Mouse (Mus musculus): ENCODE results near the gene Cmip. TPM values are rescaled to one million over a fixed set of nuclear protein-coding genes. Genes with fewer than 3 reads are reported as not detected.

Cmip gene
- polyA plus RNA-seq, 1 experiment: 17.3 TPM

GRCm38 (mm10) chr8:117287966-117288365 lies 31.1 kb downstream of the Cmip start:
- H3ac ChIP-seq (ENCODE audit: control insufficient read depth, insufficient read length, low read depth): no peak overlapping the region
- no peak overlapping the region for H3K4me3 ChIP-seq (ENCODE audit: insufficient read depth, poor library complexity, severe bottlenecking)
- peaks cover 96% of the 10 kb centered on the region for H3K79me2 ChIP-seq (ENCODE audit: control insufficient read depth, insufficient read depth)
- no peak for TF ChIP-seq MYOD1 (IDR thresholded peaks at IDR 0.05; ENCODE audit: control insufficient read depth, insufficient read length, low read depth)
- no peak for TF ChIP-seq FOSL1 (IDR thresholded peaks at IDR 0.05; ENCODE audit: insufficient read depth, low read length, poor library complexity, severe bottlenecking)
- TF ChIP-seq MYOG (IDR thresholded peaks at IDR 0.05; ENCODE audit: control insufficient read depth, extremely low read depth, insufficient read length): no peak
- no peak for TF ChIP-seq CEBPB (IDR thresholded peaks at IDR 0.05; ENCODE audit: low read depth)
- no peak for TF ChIP-seq USF1 (IDR thresholded peaks at IDR 0.05; ENCODE audit: low read depth)
- no peak for TF ChIP-seq MAX (IDR thresholded peaks at IDR 0.05)
- TF ChIP-seq CTCF (IDR thresholded peaks at IDR 0.05; ENCODE audit: control insufficient read depth, insufficient read depth, insufficient read length): no peak
- peaks cover 8% of the 10 kb centered on the region for H3K36me3 ChIP-seq (ENCODE audit: control insufficient read depth, insufficient read depth)
- no peaks in the 10 kb centered on the region for H3K27me3 ChIP-seq (ENCODE audit: control insufficient read depth, insufficient read depth, insufficient read length)
- peaks cover 53% of the 10 kb centered on the region for H3K79me3 ChIP-seq (ENCODE audit: low read depth)

GRCm38 (mm10) chr8:117289016-117289415 lies 32.2 kb downstream of the Cmip start:
- Histone ChIP-seq H3K4me3 (ENCODE audit: insufficient read depth, poor library complexity, severe bottlenecking) (no peak overlapping the region), H3K27me3 (ENCODE audit: control insufficient read depth, insufficient read depth, insufficient read length) (no peaks in the 10 kb centered on the region), H3K79me3 (ENCODE audit: low read depth) (peaks cover 47% of the 10 kb centered on the region), H3ac (ENCODE audit: control insufficient read depth, insufficient read length, low read depth) (no peak overlapping the region), H3K36me3 (ENCODE audit: control insufficient read depth, insufficient read depth) (peaks cover 8% of the 10 kb centered on the region), H3K79me2 (ENCODE audit: control insufficient read depth, insufficient read depth) (peaks cover 96% of the 10 kb centered on the region)
- TF ChIP-seq MYOG (IDR thresholded peaks at IDR 0.05; ENCODE audit: control insufficient read depth, extremely low read depth, insufficient read length): no peak
- TF ChIP-seq MAX (IDR thresholded peaks at IDR 0.05): no peak
- TF ChIP-seq USF1 (IDR thresholded peaks at IDR 0.05; ENCODE audit: low read depth): no peak
- no peak for TF ChIP-seq CTCF (IDR thresholded peaks at IDR 0.05; ENCODE audit: control insufficient read depth, insufficient read depth, insufficient read length)
- TF ChIP-seq MYOD1 (IDR thresholded peaks at IDR 0.05; ENCODE audit: control insufficient read depth, insufficient read length, low read depth): no peak
- no peak for TF ChIP-seq CEBPB (IDR thresholded peaks at IDR 0.05; ENCODE audit: low read depth)
- no peak for TF ChIP-seq FOSL1 (IDR thresholded peaks at IDR 0.05; ENCODE audit: insufficient read depth, low read length, poor library complexity, severe bottlenecking)

GRCm38 (mm10) chr8:117290506-117290905 lies 33.6 kb downstream of the Cmip start:
- Histone ChIP-seq H3K4me3 (ENCODE audit: insufficient read depth, poor library complexity, severe bottlenecking) (no peak overlapping the region), H3K79me2 (ENCODE audit: control insufficient read depth, insufficient read depth) (peaks cover 91% of the 10 kb centered on the region), H3K36me3 (ENCODE audit: control insufficient read depth, insufficient read depth) (peaks cover 8% of the 10 kb centered on the region), H3K79me3 (ENCODE audit: low read depth) (peaks cover 39% of the 10 kb centered on the region), H3K27me3 (ENCODE audit: control insufficient read depth, insufficient read depth, insufficient read length) (no peaks in the 10 kb centered on the region), H3ac (ENCODE audit: control insufficient read depth, insufficient read length, low read depth) (no peak overlapping the region)
- no peak for TF ChIP-seq MYOD1 (IDR thresholded peaks at IDR 0.05; ENCODE audit: control insufficient read depth, insufficient read length, low read depth)
- TF ChIP-seq USF1 (IDR thresholded peaks at IDR 0.05; ENCODE audit: low read depth): no peak
- no peak for TF ChIP-seq MAX (IDR thresholded peaks at IDR 0.05)

GRCm38 (mm10) chr8:117292262-117292661 lies 35.4 kb downstream of the Cmip start:
- Histone ChIP-seq H3K4me3 (ENCODE audit: insufficient read depth, poor library complexity, severe bottlenecking) (no peak overlapping the region), H3ac (ENCODE audit: control insufficient read depth, insufficient read length, low read depth) (no peak overlapping the region), H3K79me3 (ENCODE audit: low read depth) (peaks cover 30% of the 10 kb centered on the region), H3K27me3 (ENCODE audit: control insufficient read depth, insufficient read depth, insufficient read length) (no peaks in the 10 kb centered on the region), H3K79me2 (ENCODE audit: control insufficient read depth, insufficient read depth) (peaks cover 80% of the 10 kb centered on the region), H3K36me3 (ENCODE audit: control insufficient read depth, insufficient read depth) (no peaks in the 10 kb centered on the region)
- TF ChIP-seq MYOD1 (IDR thresholded peaks at IDR 0.05; ENCODE audit: control insufficient read depth, insufficient read length, low read depth): no peak
- no peak for TF ChIP-seq USF1 (IDR thresholded peaks at IDR 0.05; ENCODE audit: low read depth)
- no peak for TF ChIP-seq MYOG (IDR thresholded peaks at IDR 0.05; ENCODE audit: control insufficient read depth, extremely low read depth, insufficient read length)
- no peak for TF ChIP-seq FOSL1 (IDR thresholded peaks at IDR 0.05; ENCODE audit: insufficient read depth, low read length, poor library complexity, severe bottlenecking)
- no peak for TF ChIP-seq CTCF (IDR thresholded peaks at IDR 0.05; ENCODE audit: control insufficient read depth, insufficient read depth, insufficient read length)
- no peak for TF ChIP-seq CEBPB (IDR thresholded peaks at IDR 0.05; ENCODE audit: low read depth)
- no peak for TF ChIP-seq MAX (IDR thresholded peaks at IDR 0.05)

- no peak overlapping the region for H3K4me3 ChIP-seq (ENCODE audit: insufficient read depth, poor library complexity, severe bottlenecking)
- no peak overlapping the region for H3ac ChIP-seq (ENCODE audit: control insufficient read depth, insufficient read length, low read depth)
- no peaks in the 10 kb centered on the region for H3K36me3 ChIP-seq (ENCODE audit: control insufficient read depth, insufficient read depth)
- H3K79me3 ChIP-seq (ENCODE audit: low read depth): peaks cover 27% of the 10 kb centered on the region
- peaks cover 72% of the 10 kb centered on the region for H3K79me2 ChIP-seq (ENCODE audit: control insufficient read depth, insufficient read depth)
- TF ChIP-seq CEBPB (IDR thresholded peaks at IDR 0.05; ENCODE audit: low read depth) (no peak), FOSL1 (IDR thresholded peaks at IDR 0.05; ENCODE audit: insufficient read depth, low read length, poor library complexity, severe bottlenecking) (no peak), USF1 (IDR thresholded peaks at IDR 0.05; ENCODE audit: low read depth) (no peak), CTCF (IDR thresholded peaks at IDR 0.05; ENCODE audit: control insufficient read depth, insufficient read depth, insufficient read length) (no peak), MYOD1 (IDR thresholded peaks at IDR 0.05; ENCODE audit: control insufficient read depth, insufficient read length, low read depth) (no peak), MYOG (IDR thresholded peaks at IDR 0.05; ENCODE audit: control insufficient read depth, extremely low read depth, insufficient read length) (no peak), MAX (IDR thresholded peaks at IDR 0.05) (no peak)
- no peaks in the 10 kb centered on the region for H3K27me3 ChIP-seq (ENCODE audit: control insufficient read depth, insufficient read depth, insufficient read length)
Observed at GRCm38 (mm10) chr8:117294812-117295211, 37.9 kb downstream of the Cmip start.

GRCm38 (mm10) chr8:117297913-117298518 lies 41.2 kb downstream of the Cmip start:
- Histone ChIP-seq H3K4me3 (ENCODE audit: insufficient read depth, poor library complexity, severe bottlenecking) (no peak overlapping the region), H3ac (ENCODE audit: control insufficient read depth, insufficient read length, low read depth) (no peak overlapping the region), H3K79me3 (ENCODE audit: low read depth) (peaks cover 14% of the 10 kb centered on the region), H3K36me3 (ENCODE audit: control insufficient read depth, insufficient read depth) (no peaks in the 10 kb centered on the region), H3K27me3 (ENCODE audit: control insufficient read depth, insufficient read depth, insufficient read length) (no peaks in the 10 kb centered on the region), H3K79me2 (ENCODE audit: control insufficient read depth, insufficient read depth) (peaks cover 60% of the 10 kb centered on the region)
- TF ChIP-seq FOSL1 (IDR thresholded peaks at IDR 0.05; ENCODE audit: insufficient read depth, low read length, poor library complexity, severe bottlenecking): no peak
- TF ChIP-seq USF1 (IDR thresholded peaks at IDR 0.05; ENCODE audit: low read depth): no peak
- TF ChIP-seq CEBPB (IDR thresholded peaks at IDR 0.05; ENCODE audit: low read depth): no peak
- no peak for TF ChIP-seq MYOD1 (IDR thresholded peaks at IDR 0.05; ENCODE audit: control insufficient read depth, insufficient read length, low read depth)
- TF ChIP-seq CTCF (IDR thresholded peaks at IDR 0.05; ENCODE audit: control insufficient read depth, insufficient read depth, insufficient read length): no peak
- TF ChIP-seq MYOG (IDR thresholded peaks at IDR 0.05; ENCODE audit: control insufficient read depth, extremely low read depth, insufficient read length): no peak
- TF ChIP-seq MAX (IDR thresholded peaks at IDR 0.05): no peak

All from C2C12 (cell line).